Mouse (Mus musculus) forebrain, embryonic 10.5 days (tissue): Measurements from ENCODE around the gene Spdye4a. TPM values are rescaled to one million over a fixed set of nuclear protein-coding genes. Genes with fewer than 3 reads are reported as not detected.

Experiments used
- DNase-seq: peaks from one replicate; pipeline ENCODE4 v3.0.0-alpha.2; 2017; ENCODE audit warnings: low spot score; ENCODE audit errors: extremely low spot score
- H3K27ac ChIP-seq: fragments of 300-500 bp; sonication (generic); 2 replicates; pipeline ENCODE4 v1.5.1; 2016; ENCODE audit warnings: mild to moderate bottlenecking
- H3K27me3 ChIP-seq: fragments of 300-500 bp; sonication (generic); 2 replicates; pipeline ENCODE4 v1.6.1; 2016; ENCODE audit warnings: mild to moderate bottlenecking; ENCODE audit not compliant: poor library complexity, severe bottlenecking
- H3K36me3 ChIP-seq: fragments of 300-500 bp; sonication (generic); replicated peaks from 2 replicates; pipeline ENCODE4 v1.6.1; 2016; ENCODE audit warnings: mild to moderate bottlenecking, moderate library complexity
- H3K4me1 ChIP-seq: fragments of 300-500 bp; sonication (generic); 2 replicates; pipeline ENCODE4 v1.6.1; 2016
- H3K4me3 ChIP-seq: fragments of 300-500 bp; sonication (generic); 2 replicates; pipeline ENCODE4 v1.5.1; 2016; ENCODE audit warnings: mild to moderate bottlenecking, moderate library complexity
- H3K9me3 ChIP-seq: fragments of 300-500 bp; sonication (generic); 2 replicates; pipeline ENCODE4 v1.6.1; 2016; ENCODE audit warnings: mild to moderate bottlenecking, moderate library complexity
- WGBS: fragments of 180-500 bp; shearing (Covaris S2); methylation state at CpG from one replicate; pipeline ENCODE4 v1.1.7; 2016; 5-methylcytosine and 5-hydroxymethylcytosine counted together
- polyA plus RNA-seq: library from polyadenylated mRNA; unstranded; fragments of >200 nt; fragmentation: Nextera tagmentation; extraction: Ambion mirVana; gene quantifications from 2 replicates; pipeline ENCODE4 v1.2.1, GENCODE M21; 2016

Spdye4a gene
- polyA plus RNA-seq, 1 experiment from 2014 or later, result not detected

GRCm38 (mm10) chr5:143255802-143256201 is 29.1 kb upstream of the Spdye4a start:
- Histone ChIP-seq H3K4me1 (peaks cover 25% of the 10 kb centered on the region), H3K36me3 (peaks cover 89% of the 10 kb centered on the region), H3K4me3 (no peak overlapping the region), H3K9me3 (no peaks in the 10 kb centered on the region), H3K27ac (no peak overlapping the region), H3K27me3 (peaks cover 83% of the 10 kb centered on the region)
- no peak for DNase-seq
- 71% methylated on average over 5 of the region's 5 CpGs for WGBS

- Histone ChIP-seq H3K27ac (no peak overlapping the region), H3K36me3 (peaks cover 82% of the 10 kb centered on the region), H3K4me3 (peak overlapping the region; percentile 49), H3K27me3 (peaks cover 90% of the 10 kb centered on the region), H3K4me1 (peaks cover 25% of the 10 kb centered on the region), H3K9me3 (no peaks in the 10 kb centered on the region)
- WGBS, result 6% methylated on average over 24 of the region's 24 CpGs
- no peak for DNase-seq
Observed at GRCm38 (mm10) chr5:143255131-143255519, 28.4 kb upstream of the Spdye4a start.

GRCm38 (mm10) chr5:143254487-143255130 is 27.9 kb upstream of the Spdye4a start:
- WGBS, result 3% methylated on average over 66 of the region's 66 CpGs
- peak; percentile 40 for DNase-seq
- H3K36me3 ChIP-seq, result peaks cover 81% of the 10 kb centered on the region
- H3K9me3 ChIP-seq, result no peaks in the 10 kb centered on the region
- peaks cover 94% of the 10 kb centered on the region for H3K27me3 ChIP-seq
- H3K27ac ChIP-seq, result no peak overlapping the region
- peak overlapping the region; percentile 49 for H3K4me3 ChIP-seq
- peaks cover 25% of the 10 kb centered on the region for H3K4me1 ChIP-seq

GRCm38 (mm10) chr5:143253881-143254486 is 27.3 kb upstream of the Spdye4a start:
- H3K9me3 ChIP-seq, result no peaks in the 10 kb centered on the region
- 2% methylated on average over 81 of the region's 81 CpGs for WGBS
- DNase-seq, result peak; percentile 38
- peaks cover 25% of the 10 kb centered on the region for H3K4me1 ChIP-seq
- H3K27me3 ChIP-seq, result peaks cover 95% of the 10 kb centered on the region
- no peak overlapping the region for H3K27ac ChIP-seq
- peak overlapping the region; percentile 49 for H3K4me3 ChIP-seq
- H3K36me3 ChIP-seq, result peaks cover 79% of the 10 kb centered on the region

GRCm38 (mm10) chr5:143253186-143253880 is 26.6 kb upstream of the Spdye4a start:
- Histone ChIP-seq H3K4me3 (peak overlapping the region; percentile 49), H3K27ac (no peak overlapping the region), H3K27me3 (peaks cover 88% of the 10 kb centered on the region), H3K36me3 (peaks cover 79% of the 10 kb centered on the region), H3K4me1 (peaks cover 25% of the 10 kb centered on the region), H3K9me3 (no peaks in the 10 kb centered on the region)
- DNase-seq, result peak; percentile 38
- WGBS, result 1% methylated on average over 103 of the region's 103 CpGs

- Histone ChIP-seq H3K27ac (no peak overlapping the region), H3K36me3 (peaks cover 79% of the 10 kb centered on the region)
Observed at GRCm38 (mm10) chr5:143252791-143253185, 26.1 kb upstream of the Spdye4a start.

GRCm38 (mm10) chr5:143252039-143252438 is 25.3 kb upstream of the Spdye4a start:
- no peak for DNase-seq
- Histone ChIP-seq H3K9me3 (no peaks in the 10 kb centered on the region), H3K4me1 (peaks cover 25% of the 10 kb centered on the region), H3K27ac (no peak overlapping the region), H3K27me3 (peaks cover 76% of the 10 kb centered on the region), H3K36me3 (peaks cover 79% of the 10 kb centered on the region), H3K4me3 (no peak overlapping the region)
- WGBS, result 40% methylated on average over 6 of the region's 6 CpGs

More at GRCm38 (mm10) chr5:143252791-143253185, 26.1 kb upstream of the Spdye4a start:
- Histone ChIP-seq H3K9me3 (no peaks in the 10 kb centered on the region), H3K27me3 (peaks cover 83% of the 10 kb centered on the region), H3K4me3 (peak overlapping the region; percentile 49), H3K4me1 (peaks cover 25% of the 10 kb centered on the region)
- no peak for DNase-seq
- 13% methylated on average over 18 of the region's 18 CpGs for WGBS

GRCm38 (mm10) chr5:143244926-143245325 is 18.2 kb upstream of the Spdye4a start:
- Histone ChIP-seq H3K27me3 (peaks cover 5% of the 10 kb centered on the region), H3K4me1 (no peaks in the 10 kb centered on the region), H3K9me3 (no peaks in the 10 kb centered on the region), H3K27ac (no peak overlapping the region), H3K36me3 (peaks cover 97% of the 10 kb centered on the region), H3K4me3 (no peak overlapping the region)
- WGBS, result 96% methylated on average over 26 of the region's 26 CpGs
- DNase-seq, result no peak

GRCm38 (mm10) chr5:143236036-143236435 is 9.3 kb upstream of the Spdye4a start:
- peaks cover 26% of the 10 kb centered on the region for H3K4me1 ChIP-seq
- WGBS, result 57% methylated on average over 9 of the region's 9 CpGs
- no peaks in the 10 kb centered on the region for H3K27me3 ChIP-seq
- peak overlapping the region; percentile 95 for H3K27ac ChIP-seq
- peaks cover 44% of the 10 kb centered on the region for H3K36me3 ChIP-seq
- peak overlapping the region; percentile 86 for H3K4me3 ChIP-seq
- H3K9me3 ChIP-seq, result no peaks in the 10 kb centered on the region
- no peak for DNase-seq

GRCm38 (mm10) chr5:143235028-143235693 is 8.5 kb upstream of the Spdye4a start, which contains the start of gene Zfp12:
Gene Zfp12, plus strand, starts transcription at chr5:143235163.
- Histone ChIP-seq H3K36me3 (peaks cover 35% of the 10 kb centered on the region), H3K9me3 (no peaks in the 10 kb centered on the region), H3K27ac (peak within 1 kb of the TSS; percentile 95), H3K4me1 (peaks cover 26% of the 10 kb centered on the region), H3K27me3 (no peaks in the 10 kb centered on the region), H3K4me3 (peak within 1 kb of the TSS; percentile 86)
- WGBS, result under 1% methylated on average over 58 of the region's 58 CpGs
- peak; percentile 93 for DNase-seq

GRCm38 (mm10) chr5:143222287-143222686 is 4.4 kb downstream of the Spdye4a start:
- Histone ChIP-seq H3K9me3 (no peaks in the 10 kb centered on the region), H3K27ac (no peak overlapping the region), H3K36me3 (no peaks in the 10 kb centered on the region), H3K27me3 (no peaks in the 10 kb centered on the region), H3K4me3 (no peak overlapping the region), H3K4me1 (no peaks in the 10 kb centered on the region)
- 91% methylated on average over 1 of the region's 1 CpGs for WGBS
- no peak for DNase-seq

- 86% methylated on average over 5 of the region's 5 CpGs for WGBS
- no peaks in the 10 kb centered on the region for H3K36me3 ChIP-seq
- no peak overlapping the region for H3K27ac ChIP-seq
- no peaks in the 10 kb centered on the region for H3K4me1 ChIP-seq
- no peaks in the 10 kb centered on the region for H3K27me3 ChIP-seq
- DNase-seq, result no peak
- no peaks in the 10 kb centered on the region for H3K9me3 ChIP-seq
- no peak overlapping the region for H3K4me3 ChIP-seq
Observed at GRCm38 (mm10) chr5:143220996-143221395, 5.7 kb downstream of the Spdye4a start.
